In the genomic region with DNA sequence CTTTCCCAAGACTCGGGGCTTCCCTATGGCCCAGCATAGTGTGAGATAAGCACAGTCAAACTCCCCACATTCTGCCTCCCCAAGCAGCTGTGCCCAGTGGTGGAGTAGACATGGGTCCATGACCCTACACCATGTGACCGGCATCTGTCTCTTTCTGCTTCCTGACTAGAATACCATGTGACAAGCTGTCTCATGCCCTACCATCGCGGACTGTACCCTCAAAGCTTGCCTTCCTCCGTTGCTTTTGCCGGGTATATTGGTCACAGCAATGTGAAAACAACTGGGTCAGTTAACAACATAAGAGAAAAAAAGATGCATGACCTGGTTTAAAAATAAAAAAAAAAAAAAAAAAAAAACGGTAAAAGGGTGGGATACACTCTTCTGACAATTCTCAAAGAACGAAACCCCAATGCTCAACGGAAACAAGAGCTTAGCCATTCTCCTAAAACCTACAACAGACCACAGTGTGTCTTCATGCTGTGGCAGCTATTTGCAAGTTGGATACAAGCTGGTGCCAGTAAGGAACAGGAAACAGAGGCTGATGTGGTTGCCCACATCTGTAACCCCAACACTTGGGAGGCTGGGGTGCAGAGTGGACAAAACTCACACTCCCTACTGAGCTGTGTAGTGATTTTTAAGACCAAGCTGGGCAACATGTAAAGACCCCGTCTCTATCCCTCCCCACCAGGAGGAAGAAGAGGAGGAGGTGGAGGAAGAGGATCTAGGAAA, we compare ENCODE assay signal across 25 mouse cellular contexts. TPM values are rescaled to one million over a fixed set of nuclear protein-coding genes. Genes with fewer than 3 reads are reported as not detected.
"Had no signal": no experiment of that assay in that cellular context is flagged by ENCODE, and none has a peak within 500 bp of the region (broad histone marks: within the 10 kb centered on the region; RNA-seq: fewer than 3 reads in every experiment).

No protein-coding gene starts in this region.

- H3K36me3 ChIP-seq: limb, embryonic 15.5 days; liver, embryonic 12.5 days; midbrain, embryonic 13.5 days; neural tube, embryonic 15.5 days; stomach, embryonic 15.5 days had no signal

- H3K4me3 ChIP-seq: limb, embryonic 15.5 days; liver, embryonic 12.5 days; midbrain, embryonic 13.5 days; neural tube, embryonic 15.5 days; stomach, embryonic 15.5 days had no signal

- DNase-seq: kidney, adult 11 months; kidney, adult 9 months; kidney, postnatal 36 days; layer of hippocampus, adult 9-11 months; layer of hippocampus, postnatal 36 days; lung, embryonic 14.5 days; lung, postnatal 10 days; lung, postnatal 4 days; right cerebral cortex, postnatal 4 days; spleen, adult 18-20 months had no signal

- H3K9me3 ChIP-seq: limb, embryonic 15.5 days; liver, embryonic 12.5 days; midbrain, embryonic 13.5 days; neural tube, embryonic 15.5 days; stomach, embryonic 15.5 days had no signal

- ATAC-seq: liver, embryonic 12.5 days; midbrain, embryonic 13.5 days had no signal

- H3K27me3 ChIP-seq: neural tube, embryonic 15.5 days had no signal

- H3K4me2 ChIP-seq: limb, embryonic 15.5 days; liver, embryonic 12.5 days; lung, embryonic 14.5 days; midbrain, embryonic 13.5 days; neural tube, embryonic 15.5 days; stomach, embryonic 15.5 days had no signal

- H3K9ac ChIP-seq: limb, embryonic 15.5 days; liver, embryonic 12.5 days; lung, embryonic 14.5 days; midbrain, embryonic 13.5 days; neural tube, embryonic 15.5 days; stomach, embryonic 15.5 days had no signal

- H3K27ac ChIP-seq: kidney, postnatal 0 days; limb, embryonic 15.5 days; liver, embryonic 12.5 days; midbrain, embryonic 13.5 days; neural tube, embryonic 15.5 days; stomach, embryonic 15.5 days had no signal

- H3K4me1 ChIP-seq: midbrain, embryonic 13.5 days had no signal

RNA-seq across cellular contexts. Expression of a gene that starts 17.7 kb away (rescaled TPM):
- total RNA-seq: layer of hippocampus, adult 18-20 months; layer of hippocampus, postnatal 36 days; left cerebral cortex, adult 8-10 months; left cerebral cortex, postnatal 25 days; megakaryocyte-erythroid progenitor cell, adult 5-6 weeks; monocyte, adult 5-6 weeks had no signal
- polyA plus RNA-seq: kidney, postnatal 0 days; limb, embryonic 11.5 days; limb, embryonic 15.5 days; liver, embryonic 12.5 days; liver, embryonic 16.5 days; lung, embryonic 14.5 days; midbrain, embryonic 13.5 days; neural tube, embryonic 11.5 days; neural tube, embryonic 15.5 days; stomach, embryonic 15.5 days; testis, adult 2 months had no signal
